Mouse (Mus musculus) lung, adult 2 months (tissue): Measurements from ENCODE around the gene Batf.
A peak's percentile ranks its signal among the peaks of the same experiment; 100 is the strongest.

Experiments used
- CTCF ChIP-seq: fragments of 200-500 bp; IDR thresholded peaks from 2 replicates; pipeline ENCODE4 v1.5.1; 2011; ENCODE audit warnings: mild to moderate bottlenecking, low read length, control low read depth; ENCODE audit not compliant: insufficient read depth
- POLR2A ChIP-seq: fragments of 200-500 bp; IDR thresholded peaks from 2 replicates; pipeline ENCODE4 v1.6.1; 2011; ENCODE audit warnings: low read depth, mild to moderate bottlenecking, control low read depth, low read length, borderline replicate concordance; ENCODE audit errors: extremely low read depth

DNA sequence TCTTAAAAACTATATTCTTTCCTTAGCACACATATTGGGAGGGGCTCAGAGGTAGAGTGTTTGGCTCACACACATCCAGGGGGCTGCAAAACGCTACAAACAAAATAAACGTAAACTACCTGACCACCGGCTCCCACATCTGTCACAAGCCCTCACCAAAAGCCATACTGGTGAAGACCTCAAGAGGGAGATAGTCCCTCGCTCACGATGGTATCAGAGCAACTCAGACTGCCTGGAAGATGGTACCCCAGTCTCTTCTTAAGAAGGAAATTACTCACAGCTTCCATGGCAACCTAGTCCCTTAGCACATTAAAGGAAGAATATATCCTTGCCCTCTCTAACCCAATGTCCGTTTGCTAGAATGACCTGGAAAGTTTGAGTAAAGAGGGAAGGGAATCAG is 1.4 kb downstream of the Batf start:
- TF ChIP-seq POLR2A (no peak), CTCF (0 out of 2 replicates have a peak, but pooled peaks have one; percentile 21)
